ENCODE assay signal across 27 mouse cellular contexts in genomic region chr4:87554912-87555311, GRCm38 (mm10).
"Had no signal": no experiment of that assay in that cellular context is flagged by ENCODE, and none has a peak within 500 bp of the region (broad histone marks: within the 10 kb centered on the region; RNA-seq: fewer than 3 reads in every experiment).

No protein-coding gene starts in this region.

- H3K27me3 ChIP-seq: limb, embryonic 12.5 days; limb, embryonic 13.5 days; limb, embryonic 15.5 days; liver, embryonic 12.5 days; liver, embryonic 13.5 days; liver, embryonic 15.5 days; lung, embryonic 15.5 days; megakaryocyte, embryonic 14.5 days; midbrain, embryonic 12.5 days; midbrain, embryonic 13.5 days; midbrain, embryonic 15.5 days; neural tube, embryonic 12.5 days had no signal

- H3K9ac ChIP-seq: limb, embryonic 12.5 days; limb, embryonic 13.5 days; limb, embryonic 15.5 days; liver, embryonic 12.5 days; liver, embryonic 13.5 days; liver, embryonic 14.5 days; liver, embryonic 15.5 days; liver, postnatal 0 days; lung, embryonic 15.5 days; midbrain, embryonic 12.5 days; midbrain, embryonic 13.5 days; midbrain, embryonic 15.5 days; neural tube, embryonic 12.5 days had no signal

- H3K9me3 ChIP-seq: limb, embryonic 10.5 days; limb, embryonic 12.5 days; limb, embryonic 15.5 days; liver, embryonic 12.5 days; liver, embryonic 13.5 days; liver, embryonic 15.5 days; lung, embryonic 15.5 days; midbrain, embryonic 12.5 days; midbrain, embryonic 13.5 days; midbrain, embryonic 15.5 days had no signal

- H3K4me1 ChIP-seq: limb, embryonic 10.5 days; limb, embryonic 12.5 days; limb, embryonic 15.5 days; liver, embryonic 12.5 days; liver, embryonic 13.5 days; liver, embryonic 15.5 days; lung, embryonic 15.5 days; megakaryocyte, embryonic 14.5 days; midbrain, embryonic 12.5 days; midbrain, embryonic 15.5 days; neural tube, embryonic 12.5 days had no signal

- H3K27ac ChIP-seq: left cerebral cortex, adult 2 months; limb, embryonic 10.5 days; limb, embryonic 12.5 days; limb, embryonic 13.5 days; limb, embryonic 15.5 days; liver, embryonic 12.5 days; liver, embryonic 13.5 days; liver, embryonic 14.5 days; liver, embryonic 15.5 days; lung, embryonic 15.5 days; macrophage; midbrain, embryonic 10.5 days; midbrain, embryonic 12.5 days; midbrain, embryonic 13.5 days; midbrain, embryonic 15.5 days; neural tube, embryonic 12.5 days had no signal

- H3K36me3 ChIP-seq: limb, embryonic 10.5 days; limb, embryonic 12.5 days; limb, embryonic 13.5 days; limb, embryonic 15.5 days; liver, embryonic 12.5 days; liver, embryonic 13.5 days; liver, embryonic 15.5 days; lung, embryonic 15.5 days; midbrain, embryonic 10.5 days; midbrain, embryonic 12.5 days; midbrain, embryonic 13.5 days; midbrain, embryonic 15.5 days; neural tube, embryonic 12.5 days had no signal

- H3K4me2 ChIP-seq: limb, embryonic 12.5 days; limb, embryonic 13.5 days; limb, embryonic 15.5 days; liver, embryonic 11.5 days; liver, embryonic 12.5 days; liver, embryonic 13.5 days; liver, embryonic 15.5 days; lung, embryonic 15.5 days; midbrain, embryonic 11.5 days; midbrain, embryonic 12.5 days; midbrain, embryonic 13.5 days; midbrain, embryonic 15.5 days; neural tube, embryonic 12.5 days had no signal

- H3K4me3 ChIP-seq: left cerebral cortex, adult 2 months; limb, embryonic 10.5 days; limb, embryonic 12.5 days; limb, embryonic 13.5 days; limb, embryonic 15.5 days; liver, embryonic 12.5 days; liver, embryonic 13.5 days; liver, embryonic 15.5 days; lung, embryonic 15.5 days; megakaryocyte, embryonic 14.5 days; midbrain, embryonic 10.5 days; midbrain, embryonic 12.5 days; midbrain, embryonic 13.5 days; midbrain, embryonic 15.5 days; myocyte; neural tube, embryonic 12.5 days had no signal

- DNase-seq: layer of hippocampus, postnatal 36 days; left cerebral cortex, postnatal 4 days; liver; liver, embryonic 13.5 days; liver, postnatal 0 days; lung, postnatal 4 days; midbrain, embryonic 14.5 days had no signal

- ATAC-seq: liver, embryonic 12.5 days; liver, postnatal 0 days; midbrain, embryonic 13.5 days; midbrain, embryonic 15.5 days; midbrain, embryonic 16.5 days had no signal
